Mouse (Mus musculus) cerebellum, adult 2 months (tissue): Measurements from ENCODE around the gene Map4. TPM values are rescaled to one million over a fixed set of nuclear protein-coding genes. Genes with fewer than 3 reads are reported as not detected.
A peak's percentile ranks its signal among the peaks of the same experiment; 100 is the strongest.

Experiments
- DNase-seq, 2 experiments: peaks; one replicate each; pipeline ENCODE4 v3.0.0; 2021
- H3K27ac ChIP-seq: fragments of 200-500 bp; 2 replicates; pipeline ENCODE4 v1.5.1; 2012; ENCODE audit warnings: low read length, control low read depth, inconsistent platforms; ENCODE audit not compliant: insufficient read depth
- H3K27me3 ChIP-seq: fragments of 200-500 bp; 2 replicates; pipeline ENCODE4 v1.6.1; 2012; ENCODE audit warnings: inconsistent platforms, mild to moderate bottlenecking, low read length, moderate library complexity; ENCODE audit not compliant: control insufficient read depth, insufficient read depth
- H3K4me1 ChIP-seq: fragments of 200-500 bp; 2 replicates; pipeline ENCODE4 v1.6.1; 2011; ENCODE audit warnings: low read length; ENCODE audit not compliant: control insufficient read depth, insufficient read depth
- H3K4me3 ChIP-seq: fragments of 200-500 bp; replicated peaks from 2 replicates; pipeline ENCODE3; 2011; ENCODE audit warnings: mild to moderate bottlenecking, low read depth, low read length, control low read depth; ENCODE audit not compliant: insufficient read depth
- CTCF ChIP-seq: fragments of 200-500 bp; IDR thresholded peaks from 2 replicates; pipeline ENCODE4 v1.5.1; 2011; ENCODE audit warnings: low read depth, mild to moderate bottlenecking, control low read depth, low read length, moderate library complexity, borderline replicate concordance; ENCODE audit not compliant: insufficient read depth
- POLR2A ChIP-seq: fragments of 200-500 bp; IDR thresholded peaks from 2 replicates; pipeline ENCODE4 v1.6.1; 2011; ENCODE audit warnings: low read length, control low read depth, borderline replicate concordance; ENCODE audit not compliant: insufficient read depth
- WGBS: fragments of 180-500 bp; shearing (Covaris S2); methylation state at CpG from one replicate; pipeline ENCODE4 v1.1.7; 2018; 5-methylcytosine and 5-hydroxymethylcytosine counted together
- polyA plus RNA-seq: library from polyadenylated mRNA; depleted of rRNA; stranded (reverse); fragments of >200 nt; gene quantifications from 2 replicates; pipeline ENCODE4 v1.2.3, GENCODE M21; 2012

Map4 gene
- polyA plus RNA-seq, 1 experiment, result 576 TPM

DNA sequence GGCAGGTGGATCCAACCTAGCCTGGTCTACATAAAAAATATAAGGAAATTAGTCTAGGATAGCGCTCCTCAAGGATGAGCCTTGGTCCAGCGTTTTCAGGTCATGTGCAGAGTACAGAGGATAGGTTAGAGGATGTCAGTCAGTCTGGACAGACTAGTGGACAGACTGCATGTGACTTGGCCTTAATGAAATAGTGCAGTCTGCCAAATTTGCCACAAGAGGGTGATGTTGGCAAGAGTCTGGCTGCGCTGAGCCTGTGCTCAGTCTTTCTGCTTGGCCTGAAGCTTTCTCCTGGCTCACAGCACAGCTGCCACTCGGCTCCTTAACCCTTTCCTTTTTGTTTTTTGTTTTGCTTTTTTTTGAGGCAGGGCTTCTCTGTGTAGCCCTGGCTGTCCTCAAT lies 54.2 kb downstream of the Map4 start:
- DNase-seq, result peak; percentile 77 to 84
- WGBS, result 23% methylated on average over 4 of the region's 4 CpGs
- H3K4me3 ChIP-seq, result no peak overlapping the region
- no peak overlapping the region for H3K27ac ChIP-seq
- no peaks in the 10 kb centered on the region for H3K4me1 ChIP-seq
- H3K27me3 ChIP-seq, result no peaks in the 10 kb centered on the region
- TF ChIP-seq POLR2A (no peak), CTCF (peak; percentile 98)

DNA sequence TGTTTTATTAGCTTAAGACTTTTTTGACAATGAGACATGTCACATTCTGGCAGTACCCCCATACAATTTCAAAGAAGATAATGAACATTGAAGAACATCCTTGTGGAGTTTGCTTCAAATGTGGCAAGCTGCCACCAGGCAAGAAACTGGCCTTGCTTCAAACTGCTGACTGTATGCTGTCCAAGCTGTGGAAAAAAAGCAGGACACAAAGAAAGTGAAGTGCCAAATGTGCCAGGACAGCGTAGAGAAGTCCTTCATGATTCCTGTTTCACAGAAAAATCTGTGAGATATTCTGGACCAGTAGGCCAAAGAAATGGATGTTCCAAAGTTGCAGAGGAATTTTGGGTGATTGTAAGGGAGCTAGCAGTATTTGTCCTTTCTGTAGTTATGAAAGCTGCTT lies 57.8 kb downstream of the Map4 start:
- WGBS, result 8% methylated on average over 1 of the region's 1 CpGs
- TF ChIP-seq POLR2A (no peak), CTCF (no peak)
- Histone ChIP-seq H3K4me1 (no peaks in the 10 kb centered on the region), H3K27ac (no peak overlapping the region), H3K4me3 (no peak overlapping the region), H3K27me3 (no peaks in the 10 kb centered on the region)
- DNase-seq, result peak; percentile 55 to 67

DNA sequence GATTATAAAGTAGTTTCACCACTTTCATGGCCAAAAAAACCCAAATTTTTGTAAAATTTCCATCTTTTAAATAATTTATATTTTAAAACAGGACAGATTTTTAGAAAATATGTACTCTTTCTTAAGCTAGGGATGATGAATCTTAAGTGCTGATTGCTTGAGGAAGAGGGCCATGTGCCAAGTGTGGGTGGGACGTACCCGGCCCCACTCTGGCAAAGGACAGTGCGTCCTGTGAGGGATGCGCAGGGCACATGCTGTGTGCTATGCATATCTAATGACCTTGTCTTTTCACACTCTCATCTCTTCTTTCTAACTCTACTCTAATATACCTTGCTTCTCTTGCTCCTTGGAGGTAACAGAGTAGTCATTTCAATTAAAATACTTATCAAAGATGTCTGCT lies 66.2 kb downstream of the Map4 start:
- no peak for DNase-seq
- Histone ChIP-seq H3K27me3 (no peaks in the 10 kb centered on the region), H3K4me1 (0 out of 2 replicates have a peak, but pooled peaks cover 3% of the 10 kb centered on the region), H3K4me3 (no peak overlapping the region), H3K27ac (no peak overlapping the region)
- TF ChIP-seq POLR2A, result no peak
- TF ChIP-seq CTCF, result no peak
- 40% methylated on average over 4 of the region's 4 CpGs for WGBS

GRCm38 (mm10) chr9:110001946-110002345 lies 70.7 kb downstream of the Map4 start:
- Histone ChIP-seq H3K4me3 (no peak overlapping the region), H3K27me3 (no peaks in the 10 kb centered on the region), H3K4me1 (0 out of 2 replicates have a peak, but pooled peaks cover 3% of the 10 kb centered on the region), H3K27ac (no peak overlapping the region)
- peak in 1 of 2 experiments; percentile 24 for DNase-seq
- 12% methylated on average over 1 of the region's 1 CpGs for WGBS
- no peak for TF ChIP-seq POLR2A
- no peak for TF ChIP-seq CTCF

DNA sequence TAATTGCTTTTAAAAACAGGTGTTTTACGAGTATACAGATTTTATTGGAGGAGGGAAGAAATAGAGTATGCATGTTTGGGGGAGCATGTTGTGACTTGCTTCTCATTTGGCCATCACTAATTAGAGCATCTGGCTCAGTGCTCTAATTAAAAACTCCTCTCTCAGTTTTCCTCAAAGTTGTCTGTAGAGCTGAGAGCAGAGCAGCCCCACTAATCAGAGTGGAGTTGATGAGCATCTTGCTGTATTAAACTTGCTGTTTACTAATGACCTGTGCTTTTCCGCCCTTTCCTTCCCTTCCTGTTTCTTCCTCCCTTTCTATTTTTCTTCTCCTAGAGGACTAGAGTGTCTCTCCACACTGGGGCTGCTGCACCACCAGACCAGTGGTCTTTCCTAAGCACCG lies 71.2 kb downstream of the Map4 start:
- Histone ChIP-seq H3K4me3 (no peak overlapping the region), H3K27ac (no peak overlapping the region), H3K4me1 (0 out of 2 replicates have a peak, but pooled peaks cover 2% of the 10 kb centered on the region), H3K27me3 (no peaks in the 10 kb centered on the region)
- DNase-seq, result no peak
- WGBS, result 62% methylated on average over 3 of the region's 3 CpGs
- no peak for TF ChIP-seq POLR2A
- no peak for TF ChIP-seq CTCF

- 73% methylated on average over 7 of the region's 7 CpGs for WGBS
- no peak for TF ChIP-seq POLR2A
- no peak for TF ChIP-seq CTCF
- Histone ChIP-seq H3K27me3 (no peaks in the 10 kb centered on the region), H3K27ac (no peak overlapping the region), H3K4me1 (no peaks in the 10 kb centered on the region), H3K4me3 (no peak overlapping the region)
- peak in 1 of 2 experiments; percentile 14 for DNase-seq
Observed at GRCm38 (mm10) chr9:110019224-110019623, 88.0 kb downstream of the Map4 start.

DNA sequence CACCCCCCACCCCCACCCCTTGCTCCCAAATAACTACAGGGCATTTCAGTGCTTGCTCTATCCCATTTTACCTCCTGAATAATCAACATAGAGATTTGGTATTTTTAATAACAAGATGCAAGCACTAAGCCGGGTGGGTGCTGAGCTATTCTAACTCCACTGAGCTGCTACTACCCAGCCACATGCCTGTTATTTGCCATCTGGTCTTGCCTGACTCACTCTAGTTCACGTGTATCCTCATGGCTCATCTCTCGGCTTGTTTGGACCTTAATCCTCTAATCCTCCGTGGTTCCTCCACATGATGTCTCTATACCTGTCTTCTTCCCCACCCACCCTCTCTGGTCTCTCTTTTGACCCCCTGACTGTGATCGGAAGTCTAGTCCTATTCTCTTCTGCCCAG lies 89.1 kb downstream of the Map4 start:
- peak; percentile 34 to 67 for DNase-seq
- WGBS, result 20% methylated on average over 5 of the region's 5 CpGs
- no peak overlapping the region for H3K27ac ChIP-seq
- TF ChIP-seq POLR2A (no peak), CTCF (no peak)
- H3K4me3 ChIP-seq, result no peak overlapping the region
- no peaks in the 10 kb centered on the region for H3K4me1 ChIP-seq
- H3K27me3 ChIP-seq, result no peaks in the 10 kb centered on the region

DNA sequence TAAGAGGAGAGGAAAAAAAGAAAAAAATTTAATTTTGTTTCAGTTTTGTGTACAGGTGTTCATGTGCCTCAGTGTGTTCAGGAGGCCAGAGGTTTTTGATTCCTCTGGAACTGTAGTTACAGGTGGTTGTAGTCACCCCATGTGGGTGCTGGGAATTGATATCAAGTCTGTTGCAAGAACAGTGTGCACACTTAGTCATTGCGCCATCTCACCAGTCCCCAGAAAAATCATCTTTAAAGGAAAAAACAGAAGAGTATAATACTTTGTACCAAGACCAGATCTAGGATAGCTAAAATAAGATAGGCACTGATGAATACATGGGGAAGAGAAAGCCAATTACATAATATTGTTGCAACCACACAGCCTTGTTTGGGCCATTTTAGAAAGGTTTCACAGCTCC lies 90.2 kb downstream of the Map4 start:
- WGBS, result 100% methylated on average over 1 of the region's 1 CpGs

DNA sequence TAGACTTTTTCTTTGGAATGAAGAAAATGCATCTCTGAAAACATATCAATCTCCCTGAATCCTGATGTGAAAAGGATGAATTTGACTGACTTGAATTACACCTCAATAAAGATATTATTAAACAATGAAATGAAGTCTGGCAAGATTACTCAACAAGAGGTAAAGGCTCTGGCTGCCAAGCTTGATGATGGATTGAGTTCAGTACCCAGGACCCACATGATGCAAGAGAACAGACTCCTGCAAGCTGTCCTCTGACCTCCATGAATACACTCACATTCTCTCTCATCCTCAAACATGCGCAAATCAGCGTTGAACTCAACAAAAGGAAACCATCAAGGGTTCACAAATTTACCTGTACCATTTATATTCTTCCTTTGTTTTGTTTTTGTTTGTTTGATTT lies 90.9 kb downstream of the Map4 start:
- Histone ChIP-seq H3K4me3 (no peak overlapping the region), H3K27ac (no peak overlapping the region), H3K4me1 (no peaks in the 10 kb centered on the region), H3K27me3 (no peaks in the 10 kb centered on the region)
- TF ChIP-seq CTCF (no peak), POLR2A (no peak)
- 96% methylated on average over 2 of the region's 2 CpGs for WGBS
- DNase-seq, result no peak

More for the DNA sequence above, 90.2 kb downstream of the Map4 start:
- no peak for TF ChIP-seq POLR2A
- no peak for TF ChIP-seq CTCF
- Histone ChIP-seq H3K27ac (no peak overlapping the region), H3K27me3 (no peaks in the 10 kb centered on the region), H3K4me1 (no peaks in the 10 kb centered on the region), H3K4me3 (no peak overlapping the region)
- no peak for DNase-seq

DNA sequence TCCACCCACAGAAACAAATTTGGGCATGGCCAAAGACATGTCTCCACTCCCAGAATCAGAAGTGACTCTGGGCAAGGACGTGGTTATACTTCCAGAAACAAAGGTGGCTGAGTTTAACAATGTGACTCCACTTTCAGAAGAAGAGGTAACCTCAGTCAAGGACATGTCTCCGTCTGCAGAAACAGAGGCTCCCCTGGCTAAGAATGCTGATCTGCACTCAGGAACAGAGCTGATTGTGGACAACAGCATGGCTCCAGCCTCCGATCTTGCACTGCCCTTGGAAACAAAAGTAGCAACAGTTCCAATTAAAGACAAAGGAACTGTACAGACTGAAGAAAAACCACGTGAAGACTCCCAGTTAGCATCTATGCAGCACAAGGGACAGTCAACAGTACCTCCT lies 103.8 kb downstream of the Map4 start:
- 79% methylated on average over 4 of the region's 4 CpGs for WGBS
- H3K27me3 ChIP-seq, result no peaks in the 10 kb centered on the region

More for the DNA sequence above, 103.8 kb downstream of the Map4 start:
- H3K4me1 ChIP-seq, result no peaks in the 10 kb centered on the region
- no peak overlapping the region for H3K4me3 ChIP-seq
- TF ChIP-seq POLR2A, result no peak
- TF ChIP-seq CTCF, result no peak
- no peak for DNase-seq
- H3K27ac ChIP-seq, result no peak overlapping the region
